Mouse (Mus musculus) bone marrow macrophage, adult 2 months (primary cell): ENCODE results near the gene Thrap3.

Experiments
- CTCF ChIP-seq: IDR thresholded peaks from 2 replicates; pipeline ENCODE4 v1.5.1; 2012; ENCODE audit warnings: low read depth, mild to moderate bottlenecking, low read length, moderate library complexity
- POLR2A ChIP-seq: IDR thresholded peaks from 2 replicates; pipeline ENCODE4 v1.6.1; 2012; ENCODE audit warnings: mild to moderate bottlenecking, low read depth, low read length, borderline replicate concordance

DNA sequence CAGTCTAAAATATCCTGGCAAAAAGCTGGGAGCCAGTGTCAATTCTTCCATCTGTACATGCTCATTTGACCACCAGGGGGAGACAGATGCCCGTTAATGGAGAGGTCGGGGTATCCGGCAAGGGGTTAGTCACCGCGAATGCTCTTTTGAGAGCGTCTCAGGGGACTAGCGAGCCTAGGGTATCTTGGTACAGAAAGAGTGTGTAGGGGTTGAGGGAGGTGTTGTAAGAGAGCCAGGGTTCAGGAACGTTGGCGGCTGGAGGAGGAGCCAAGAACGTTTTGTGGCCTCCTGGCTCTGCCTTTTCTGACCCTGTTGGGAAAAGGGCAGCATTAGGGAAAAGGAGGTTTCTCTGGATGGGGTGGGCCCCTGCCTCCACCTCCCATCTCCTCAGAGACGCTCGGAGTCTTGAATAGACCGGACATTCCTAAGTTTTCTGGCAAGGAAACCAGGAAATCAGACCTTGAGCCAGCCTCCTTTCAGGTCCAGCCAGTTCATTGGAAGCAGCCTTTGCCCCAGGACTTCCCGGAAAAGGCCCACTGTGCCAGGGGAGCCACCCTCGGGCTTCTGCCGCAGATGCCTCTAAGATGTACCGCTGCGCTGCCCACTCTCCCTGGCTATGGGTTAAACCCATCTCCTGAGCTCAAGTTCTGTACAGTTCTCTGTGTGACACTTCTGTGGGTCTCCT lies 24.7 kb upstream of the Thrap3 start:
- peak; percentile 96 for TF ChIP-seq CTCF
- TF ChIP-seq POLR2A = no peak
